Mouse (Mus musculus) gastrocnemius, postnatal 14 days (tissue): ENCODE data around the gene Speer3. TPM values are rescaled to one million over a fixed set of nuclear protein-coding genes. Genes with fewer than 3 reads are reported as not detected.
"Not testable (repeated sequence)": the region's sequence is repeated elsewhere in the genome, so short reads cannot be mapped to it uniquely, and the experiment has no call there.

Experiments
- DNase-seq: peaks from one replicate; pipeline ENCODE4 v3.0.0; 2021; ENCODE audit warnings: mixed read lengths
- intact Hi-C: fragments of 180-260 bp; cut with DNase I; formaldehyde crosslinking; loops from one replicate; pipeline ENCODE4 v1.15.1; 2025; ENCODE audit warnings: low total_unique reads
- long read RNA-seq, 2 experiments: library from polyadenylated mRNA; stranded (forward); transcript quantifications; one replicate each; pipeline ENCODE4 v2.0.0; 2021
- total RNA-seq, 2 experiments: library from RNA; stranded (reverse); gene quantifications; 2 replicates each; pipeline ENCODE4 v1.2.3; 2021

Gene Speer3
- not detected for total RNA-seq
- long read RNA-seq, experiment 1 = 0 reads
- long read RNA-seq, experiment 2 = 0 reads

DNA sequence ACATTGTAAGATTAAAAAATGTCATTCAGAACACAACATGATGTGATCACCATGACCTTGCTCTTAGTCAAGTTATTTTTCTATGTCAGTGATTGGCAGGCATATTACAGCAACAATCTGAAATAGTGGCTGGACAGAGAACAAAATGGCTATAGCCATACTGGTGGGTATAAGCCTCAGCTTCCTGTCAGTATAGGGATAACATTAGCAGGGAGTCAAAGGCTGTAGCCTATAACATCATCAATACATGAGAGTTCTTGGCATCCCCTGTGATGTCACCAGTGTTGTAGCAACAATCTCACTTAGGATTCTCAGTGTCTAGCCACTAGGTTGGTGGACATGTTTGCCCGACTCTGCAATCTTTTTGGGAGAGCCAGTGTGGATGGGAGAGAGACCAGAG, at the start of gene Speer3:
Speer3 (plus strand) TSS at position 301 of the 400 bp plus-strand sequence.
- intact Hi-C loops = no loop called here
- no peak for DNase-seq

DNA sequence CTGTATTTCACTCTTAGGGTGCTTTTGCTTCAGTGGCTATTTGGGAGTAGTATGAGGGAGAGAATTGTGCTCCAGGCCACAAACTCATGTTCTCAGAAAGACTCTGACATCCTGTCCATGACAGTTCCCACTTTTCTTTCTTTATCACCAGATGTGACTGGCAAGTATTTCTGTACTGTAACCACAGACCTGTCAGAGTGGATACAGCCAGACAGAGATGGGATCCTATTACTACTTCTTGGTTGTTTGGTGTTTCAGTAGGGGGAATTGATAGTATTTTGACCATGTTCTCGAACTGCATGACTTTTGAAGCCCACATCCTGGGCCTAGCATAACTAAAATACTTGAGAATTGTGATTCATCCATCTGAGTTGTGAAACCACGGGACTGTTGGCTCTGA, 19.1 kb downstream of the Speer3 start:
- DNase-seq, intact Hi-C loops: not testable (repeated sequence)

DNA sequence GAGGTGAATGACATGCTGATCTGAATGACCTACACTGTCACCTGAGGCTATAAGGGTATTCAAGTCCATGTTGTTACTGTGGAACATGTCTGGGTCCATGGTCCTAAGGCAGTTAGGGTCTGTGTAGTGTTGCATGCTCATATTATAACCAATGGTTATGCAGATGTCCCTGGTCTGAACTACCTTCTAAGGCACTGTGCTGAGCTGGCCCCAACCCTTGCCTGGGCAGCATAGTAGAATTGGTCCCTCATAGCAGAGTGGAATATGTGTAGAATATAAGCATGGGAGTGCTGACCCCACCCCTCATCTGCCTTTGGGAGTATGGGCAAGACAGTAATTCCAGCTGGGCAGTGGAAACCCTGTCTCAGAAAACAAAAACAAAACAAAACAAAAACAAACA, 33.7 kb downstream of the Speer3 start:
- intact Hi-C loops = no loop called here
- no peak for DNase-seq

DNA sequence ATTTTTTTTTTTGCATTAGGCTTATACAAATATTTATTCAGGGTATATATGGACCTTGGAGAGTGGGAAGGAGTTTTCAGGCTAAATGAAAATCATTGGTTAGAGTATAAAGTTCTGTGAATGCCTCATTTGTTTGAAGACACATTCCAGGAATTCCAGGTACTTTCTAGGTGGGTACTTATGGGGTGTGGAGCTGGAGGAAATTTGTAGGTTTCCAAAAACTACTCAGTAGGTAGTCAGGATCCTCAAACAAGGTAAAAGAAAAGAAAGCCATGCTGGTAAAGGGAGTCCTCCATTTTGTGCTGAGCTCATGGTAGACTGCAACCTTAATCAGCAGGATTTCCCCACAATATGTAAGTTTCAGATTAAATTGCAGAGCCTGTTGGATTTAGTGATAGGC, 35.3 kb downstream of the Speer3 start:
- no peak for DNase-seq
- intact Hi-C loops = no loop called here

DNA sequence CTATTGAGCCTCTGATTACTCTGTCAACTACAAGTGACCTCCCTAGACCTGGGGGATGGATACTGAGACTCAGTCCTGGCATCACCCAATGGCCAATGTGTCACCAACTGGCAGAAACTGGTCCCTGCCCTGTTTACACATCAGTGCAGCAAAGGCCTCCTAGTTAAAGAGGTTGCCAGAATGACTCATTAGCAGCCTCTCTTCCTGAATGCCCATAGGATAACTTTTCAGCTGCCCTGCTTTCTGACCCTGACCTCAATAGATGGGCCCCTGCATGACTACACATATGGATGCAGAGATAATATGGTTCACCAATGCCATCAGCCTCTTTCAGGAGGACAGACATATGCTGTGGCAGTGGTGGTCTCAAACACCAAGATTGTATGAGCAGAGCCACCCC, 52.9 kb downstream of the Speer3 start:
- no peak for DNase-seq
- intact Hi-C loops = no loop called here

Other genes with a start within 250 kb of the Speer3 start
- under 1 TPM; 0.35 to 0.66 TPM for gene Sema3e, start 233.7 kb downstream of the Speer3 start, total RNA-seq